Mouse (Mus musculus): ENCODE results near the gene Slc25a54. TPM values are rescaled to one million over a fixed set of nuclear protein-coding genes. Genes with fewer than 3 reads are reported as not detected.

Slc25a54 gene
- polyA plus RNA-seq, 1 experiment from 2014 or later: not detected

GRCm38 (mm10) chr3:109129768-109130167, 49.5 kb downstream of the Slc25a54 start:
- no peak overlapping the region for H3K4me3 ChIP-seq (replicated peaks)

GRCm38 (mm10) chr3:109132966-109133365, 52.7 kb downstream of the Slc25a54 start:
- no peak overlapping the region for H3K4me3 ChIP-seq (replicated peaks)
- H3K36me3 ChIP-seq: no peaks in the 10 kb centered on the region
- H3K27me3 ChIP-seq (replicated peaks): no peaks in the 10 kb centered on the region
- no peak for ATAC-seq (ENCODE audit: low FRiP score)
- H3K9ac ChIP-seq (replicated peaks): no peak overlapping the region
- H3K27ac ChIP-seq (replicated peaks): no peak overlapping the region
- no peaks in the 10 kb centered on the region for H3K9me3 ChIP-seq (replicated peaks)
- H3K4me2 ChIP-seq: no peak overlapping the region
- WGBS: 89% methylated on average over 4 of the region's 4 CpGs
- no peaks in the 10 kb centered on the region for H3K4me1 ChIP-seq

More at GRCm38 (mm10) chr3:109129768-109130167, 49.5 kb downstream of the Slc25a54 start:
- Histone ChIP-seq H3K4me1 (no peaks in the 10 kb centered on the region), H3K9ac (replicated peaks) (no peak overlapping the region), H3K36me3 (no peaks in the 10 kb centered on the region), H3K9me3 (replicated peaks) (no peaks in the 10 kb centered on the region), H3K27ac (replicated peaks) (no peak overlapping the region), H3K27me3 (replicated peaks) (no peaks in the 10 kb centered on the region), H3K4me2 (no peak overlapping the region)
- 72% methylated on average over 5 of the region's 5 CpGs for WGBS
- no peak for ATAC-seq (ENCODE audit: low FRiP score)

DNA sequence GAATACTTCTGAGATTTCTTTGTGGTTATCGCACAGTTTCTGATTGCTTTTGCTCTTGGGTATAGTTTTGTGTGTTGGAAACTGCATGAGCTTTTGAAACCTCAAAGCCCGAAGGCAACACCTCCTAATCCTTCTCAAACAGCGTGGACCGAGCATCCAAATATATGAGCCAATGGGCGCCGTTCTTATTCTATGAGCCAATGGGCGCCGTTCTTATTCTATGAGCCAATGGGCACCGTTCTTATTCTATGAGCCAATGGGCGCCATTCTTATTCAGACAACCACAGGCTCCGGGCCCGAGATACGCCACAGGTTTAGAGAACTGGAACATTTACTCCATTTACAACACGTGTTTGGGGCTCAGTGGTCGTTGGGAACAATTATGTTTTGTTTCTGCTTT, 53.8 kb downstream of the Slc25a54 start:
- Histone ChIP-seq H3K27me3 (replicated peaks) (no peaks in the 10 kb centered on the region), H3K36me3 (no peaks in the 10 kb centered on the region), H3K9ac (replicated peaks) (no peak overlapping the region), H3K4me1 (no peaks in the 10 kb centered on the region), H3K4me3 (replicated peaks) (no peak overlapping the region), H3K27ac (replicated peaks) (no peak overlapping the region), H3K4me2 (no peak overlapping the region), H3K9me3 (replicated peaks) (no peaks in the 10 kb centered on the region)
- no peak for ATAC-seq (ENCODE audit: low FRiP score)
- 91% methylated on average over 15 of the region's 15 CpGs for WGBS

- no peaks in the 10 kb centered on the region for H3K9me3 ChIP-seq (replicated peaks)
- no peak overlapping the region for H3K4me2 ChIP-seq
- no peak for ATAC-seq (ENCODE audit: low FRiP score)
- no peaks in the 10 kb centered on the region for H3K36me3 ChIP-seq
- H3K4me1 ChIP-seq: no peaks in the 10 kb centered on the region
- no peak overlapping the region for H3K27ac ChIP-seq (replicated peaks)
- no peaks in the 10 kb centered on the region for H3K27me3 ChIP-seq (replicated peaks)
- 88% methylated on average over 1 of the region's 1 CpGs for WGBS
- no peak overlapping the region for H3K4me3 ChIP-seq (replicated peaks)
- H3K9ac ChIP-seq (replicated peaks): no peak overlapping the region
Measured at GRCm38 (mm10) chr3:109135352-109135751, 55.1 kb downstream of the Slc25a54 start.

DNA sequence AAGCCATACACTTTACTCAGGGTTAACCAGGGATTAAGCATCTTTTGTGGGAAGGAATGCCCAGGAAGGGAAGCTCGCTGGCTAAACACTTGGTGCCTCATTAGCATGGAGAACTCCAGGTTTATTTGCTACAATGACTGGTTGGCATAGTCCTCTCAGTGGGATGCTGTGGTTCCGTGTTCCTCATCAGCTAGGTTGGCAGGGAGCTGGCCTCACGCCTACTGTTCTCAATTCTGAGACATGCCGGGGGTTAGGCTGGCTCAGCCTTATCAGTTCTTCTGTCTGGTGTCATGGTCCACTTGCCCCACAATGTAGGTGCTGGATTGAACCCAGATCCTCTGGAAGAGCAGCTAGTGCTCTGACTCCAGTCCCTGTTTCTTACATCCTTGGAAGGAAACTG, 72.3 kb downstream of the Slc25a54 start:
- ATAC-seq (ENCODE audit: low FRiP score): no peak
- no peak overlapping the region for H3K27ac ChIP-seq (replicated peaks)
- no peaks in the 10 kb centered on the region for H3K27me3 ChIP-seq (replicated peaks)
- no peak overlapping the region for H3K9ac ChIP-seq (replicated peaks)
- no peak overlapping the region for H3K4me2 ChIP-seq
- H3K4me1 ChIP-seq: no peaks in the 10 kb centered on the region; the same call in 1 of the 2 replicates
- H3K4me3 ChIP-seq (replicated peaks): no peak overlapping the region
- H3K9me3 ChIP-seq (replicated peaks): no peaks in the 10 kb centered on the region
- H3K36me3 ChIP-seq: no peaks in the 10 kb centered on the region
- 81% methylated on average over 4 of the region's 4 CpGs for WGBS

DNA sequence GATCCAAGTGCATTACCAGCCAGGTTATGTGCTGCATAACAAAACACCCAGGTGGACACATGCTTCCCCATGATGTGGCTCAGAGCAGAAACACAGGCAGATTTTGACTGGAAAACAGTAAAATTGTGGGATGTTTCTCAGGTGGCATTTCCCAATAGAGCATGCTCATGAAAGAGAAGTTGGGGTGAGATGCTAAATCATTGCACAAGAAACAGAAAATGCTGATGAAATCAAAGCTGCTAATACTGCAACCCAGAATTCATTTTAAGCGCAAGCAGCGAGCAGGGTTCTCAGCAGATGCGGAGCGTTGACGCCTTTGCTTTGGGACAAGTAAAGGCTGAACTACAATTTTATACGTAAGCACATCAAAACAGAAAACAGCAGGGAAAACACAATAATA, 73.1 kb downstream of the Slc25a54 start:
- Histone ChIP-seq H3K4me3 (replicated peaks) (no peak overlapping the region), H3K4me2 (no peak overlapping the region), H3K4me1 (peaks cover 2% of the 10 kb centered on the region; the same call in 1 of the 2 replicates), H3K27me3 (replicated peaks) (no peaks in the 10 kb centered on the region), H3K9ac (replicated peaks) (no peak overlapping the region), H3K36me3 (no peaks in the 10 kb centered on the region), H3K27ac (replicated peaks) (no peak overlapping the region), H3K9me3 (replicated peaks) (no peaks in the 10 kb centered on the region)
- WGBS: 89% methylated on average over 6 of the region's 6 CpGs
- no peak for ATAC-seq (ENCODE audit: low FRiP score)

- H3K4me1 ChIP-seq: peaks cover 2% of the 10 kb centered on the region; the same call in 1 of the 2 replicates
- no peak overlapping the region for H3K9ac ChIP-seq (replicated peaks)
- 85% methylated on average over 4 of the region's 4 CpGs for WGBS
- H3K4me2 ChIP-seq: no peak overlapping the region
- H3K36me3 ChIP-seq: no peaks in the 10 kb centered on the region
- H3K4me3 ChIP-seq (replicated peaks): no peak overlapping the region
- no peaks in the 10 kb centered on the region for H3K9me3 ChIP-seq (replicated peaks)
- ATAC-seq (ENCODE audit: low FRiP score): no peak
- H3K27me3 ChIP-seq (replicated peaks): no peaks in the 10 kb centered on the region
- H3K27ac ChIP-seq (replicated peaks): no peak overlapping the region
Measured at GRCm38 (mm10) chr3:109155926-109156669, 75.8 kb downstream of the Slc25a54 start.

DNA sequence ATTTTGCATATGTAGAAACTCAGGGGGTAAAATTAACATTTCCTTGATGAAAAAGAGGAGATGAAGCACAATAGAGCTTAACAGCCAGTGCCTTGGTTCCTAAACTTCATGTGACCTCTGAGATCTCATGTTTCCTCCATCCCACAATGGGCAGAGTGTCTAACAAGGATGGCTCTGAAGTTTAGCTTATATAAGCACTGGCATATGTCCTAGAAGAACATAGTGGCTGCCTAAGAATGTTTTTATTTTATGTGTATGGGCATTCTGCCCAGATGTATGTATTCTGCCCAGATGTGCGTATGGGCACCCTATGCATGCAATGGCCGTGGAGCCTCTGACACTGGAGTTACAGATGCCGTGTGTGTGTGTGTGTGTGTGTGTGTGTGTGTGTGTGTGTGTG, 77.2 kb downstream of the Slc25a54 start:
- Histone ChIP-seq H3K4me1 (peaks cover 2% of the 10 kb centered on the region; the same call in 1 of the 2 replicates), H3K27me3 (replicated peaks) (no peaks in the 10 kb centered on the region), H3K9me3 (replicated peaks) (no peaks in the 10 kb centered on the region), H3K4me3 (replicated peaks) (no peak overlapping the region), H3K36me3 (no peaks in the 10 kb centered on the region), H3K9ac (replicated peaks) (no peak overlapping the region), H3K4me2 (no peak overlapping the region), H3K27ac (replicated peaks) (no peak overlapping the region)
- ATAC-seq (ENCODE audit: low FRiP score): no peak
- WGBS: 75% methylated on average over 3 of the region's 3 CpGs

- Histone ChIP-seq H3K4me1 (no peaks in the 10 kb centered on the region), H3K4me3 (replicated peaks) (no peak overlapping the region), H3K36me3 (0 out of 2 replicates have a peak, but pooled peaks cover 4% of the 10 kb centered on the region), H3K9ac (replicated peaks) (no peak overlapping the region), H3K27me3 (replicated peaks) (no peaks in the 10 kb centered on the region), H3K27ac (replicated peaks) (no peak overlapping the region), H3K4me2 (no peak overlapping the region), H3K9me3 (replicated peaks) (no peaks in the 10 kb centered on the region)
- WGBS: 77% methylated on average over 2 of the region's 2 CpGs
- no peak for ATAC-seq (ENCODE audit: low FRiP score)
Measured at GRCm38 (mm10) chr3:109164088-109164487, 83.8 kb downstream of the Slc25a54 start.

DNA sequence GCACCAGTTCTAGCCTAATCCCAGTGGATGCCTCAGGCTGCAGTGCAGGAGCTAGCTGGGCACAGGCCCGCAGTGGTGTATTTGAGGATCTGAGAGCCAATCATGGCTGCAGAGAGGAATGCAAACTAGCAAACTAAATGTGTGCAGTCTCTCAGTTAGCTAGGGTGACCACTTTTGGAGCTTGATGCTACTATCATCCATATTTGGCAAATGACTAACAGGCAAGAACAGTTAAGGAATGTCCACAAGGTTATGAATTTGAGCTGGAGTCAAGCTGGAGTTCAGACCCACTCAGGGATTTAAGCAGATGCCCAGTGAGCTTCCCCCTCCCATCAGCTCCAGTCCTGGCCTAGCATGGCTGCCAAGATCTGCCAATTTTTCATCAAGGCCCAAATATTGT, 84.4 kb downstream of the Slc25a54 start:
- Histone ChIP-seq H3K4me3 (replicated peaks) (no peak overlapping the region), H3K9me3 (replicated peaks) (no peaks in the 10 kb centered on the region), H3K9ac (replicated peaks) (no peak overlapping the region), H3K27me3 (replicated peaks) (no peaks in the 10 kb centered on the region), H3K36me3 (0 out of 2 replicates have a peak, but pooled peaks cover 4% of the 10 kb centered on the region), H3K27ac (replicated peaks) (no peak overlapping the region), H3K4me1 (no peaks in the 10 kb centered on the region), H3K4me2 (no peak overlapping the region)
- ATAC-seq (ENCODE audit: low FRiP score): no peak
- 76% methylated on average over 1 of the region's 1 CpGs for WGBS

GRCm38 (mm10) chr3:109165214-109165829, 85.1 kb downstream of the Slc25a54 start:
- H3K36me3 ChIP-seq: 0 out of 2 replicates have a peak, but pooled peaks cover 4% of the 10 kb centered on the region
- no peak overlapping the region for H3K4me3 ChIP-seq (replicated peaks)
- no peaks in the 10 kb centered on the region for H3K9me3 ChIP-seq (replicated peaks)
- no peak for ATAC-seq (ENCODE audit: low FRiP score)
- no peaks in the 10 kb centered on the region for H3K4me1 ChIP-seq
- no peaks in the 10 kb centered on the region for H3K27me3 ChIP-seq (replicated peaks)
- H3K4me2 ChIP-seq: no peak overlapping the region
- H3K9ac ChIP-seq (replicated peaks): no peak overlapping the region
- H3K27ac ChIP-seq (replicated peaks): no peak overlapping the region
- WGBS: 88% methylated on average over 8 of the region's 8 CpGs
